Mouse (Mus musculus): ENCODE results near the gene Timm29.
"Not testable (repeated sequence)": the region's sequence is repeated elsewhere in the genome, so short reads cannot be mapped to it uniquely, and the experiment has no call there.

Timm29 gene

DNA sequence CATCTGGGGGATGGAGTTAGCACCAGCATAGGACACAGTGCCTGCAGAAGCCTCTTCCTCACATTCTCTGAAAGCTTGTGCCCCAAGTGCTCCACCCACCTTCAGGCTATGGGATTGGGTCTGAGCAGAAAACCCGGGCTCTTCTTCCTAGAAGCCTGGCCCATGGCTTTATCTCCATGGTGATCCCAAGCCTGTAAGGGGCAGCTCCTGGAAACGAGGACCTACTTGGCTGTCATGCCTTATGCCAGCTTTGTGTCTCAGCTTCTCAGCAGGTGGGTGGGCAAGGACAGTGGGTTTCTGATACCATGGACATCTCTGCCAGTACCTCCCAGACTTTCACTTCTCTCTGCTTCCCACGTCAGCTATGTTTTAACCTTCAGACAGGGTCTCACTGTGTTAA lies 14.3 kb upstream of the Timm29 start:
- no peak for DNase-seq (ENCODE audit: low read depth, low spot score)

DNA sequence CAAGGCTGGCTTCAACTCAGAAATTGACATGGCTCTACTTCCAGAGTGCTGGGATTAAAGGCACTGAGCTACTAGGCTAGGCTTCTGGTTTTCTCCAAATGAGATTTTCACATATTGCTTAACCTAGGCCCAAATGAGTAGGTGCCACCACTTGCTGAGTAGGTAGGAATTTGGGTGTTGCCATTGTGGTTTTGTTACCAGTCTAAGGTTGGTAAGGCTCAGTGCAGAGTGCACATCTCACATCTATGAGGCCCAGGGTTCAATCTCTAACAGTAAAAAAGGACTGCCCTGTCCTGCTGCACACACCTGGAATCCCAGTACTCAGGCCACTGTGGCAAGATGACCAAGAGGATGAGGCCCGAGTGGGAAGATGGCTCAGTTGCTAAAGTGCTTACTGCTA lies 7.1 kb upstream of the Timm29 start:
- DNase-seq (ENCODE audit: low read depth, low spot score) = no peak

DNA sequence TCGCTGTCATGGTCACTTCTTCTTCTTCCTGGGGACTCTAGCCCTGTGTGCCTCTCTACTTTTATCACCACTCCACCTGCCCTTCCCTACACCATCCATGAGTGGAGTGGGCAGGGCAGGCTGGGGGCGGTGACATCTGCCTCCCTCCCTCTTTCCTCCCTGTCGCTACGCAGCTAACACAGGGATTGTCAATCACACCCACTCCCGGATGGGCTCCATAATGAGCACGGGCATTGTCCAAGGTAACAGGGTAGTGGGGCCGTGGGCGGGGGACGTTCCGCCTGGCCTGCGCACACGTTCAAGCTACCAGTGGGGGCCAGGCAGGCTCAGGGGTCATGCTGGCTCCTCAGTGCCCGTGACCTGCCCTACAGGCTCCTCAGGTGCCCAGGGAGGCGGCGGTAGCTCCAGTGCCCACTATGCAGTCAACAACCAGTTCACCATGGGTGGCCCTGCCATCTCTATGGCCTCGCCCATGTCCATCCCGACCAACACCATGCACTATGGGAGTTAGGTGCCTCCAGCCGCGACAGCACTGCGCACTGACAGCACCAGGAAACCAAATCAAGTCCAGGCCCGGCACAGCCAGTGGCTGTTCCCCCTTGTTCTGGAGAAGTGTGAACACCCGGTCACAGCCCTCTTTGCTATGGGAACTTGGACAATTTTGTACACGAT lies 4.7 kb upstream of the Timm29 start:
- DNase-seq (ENCODE audit: low read depth, low spot score) = no peak

DNA sequence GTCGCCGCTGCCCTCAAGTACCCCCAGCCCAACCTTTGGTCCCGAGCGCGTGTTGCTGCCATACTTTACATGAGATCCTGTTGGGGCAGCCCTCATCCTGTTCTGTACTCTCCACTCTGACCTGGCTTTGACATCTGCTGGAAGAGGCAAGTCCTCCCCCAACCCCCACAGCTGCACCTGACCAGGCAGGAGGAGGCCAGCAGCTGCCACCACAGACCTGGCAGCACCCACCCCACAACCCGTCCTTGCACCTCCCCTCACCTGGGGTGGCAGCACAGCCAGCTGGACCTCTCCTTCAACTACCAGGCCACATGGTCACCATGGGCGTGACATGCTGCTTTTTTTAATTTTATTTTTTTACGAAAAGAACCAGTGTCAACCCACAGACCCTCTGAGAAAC lies 4.2 kb upstream of the Timm29 start:
- no peak for DNase-seq (ENCODE audit: low read depth, low spot score)

DNA sequence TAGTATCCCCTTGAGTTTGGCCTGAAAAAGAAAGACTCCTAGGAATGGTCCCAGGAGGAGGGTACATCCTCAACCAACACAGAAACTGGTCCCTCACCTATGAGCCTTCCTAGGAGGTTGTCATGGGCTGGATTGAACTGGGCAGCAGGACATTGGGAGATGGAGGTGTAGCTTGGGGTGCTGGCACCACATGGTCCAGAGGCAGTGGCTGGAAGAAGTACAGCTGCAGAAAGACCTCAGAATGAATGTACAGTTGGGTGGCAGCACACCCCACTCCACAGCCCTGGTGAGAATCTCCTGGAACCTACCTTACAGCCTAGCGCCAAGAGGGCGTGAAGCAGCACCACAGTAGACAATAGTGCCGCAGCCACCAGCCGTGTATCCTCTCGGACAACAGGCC lies 3.0 kb upstream of the Timm29 start:
- no peak for DNase-seq (ENCODE audit: low read depth, low spot score)

DNA sequence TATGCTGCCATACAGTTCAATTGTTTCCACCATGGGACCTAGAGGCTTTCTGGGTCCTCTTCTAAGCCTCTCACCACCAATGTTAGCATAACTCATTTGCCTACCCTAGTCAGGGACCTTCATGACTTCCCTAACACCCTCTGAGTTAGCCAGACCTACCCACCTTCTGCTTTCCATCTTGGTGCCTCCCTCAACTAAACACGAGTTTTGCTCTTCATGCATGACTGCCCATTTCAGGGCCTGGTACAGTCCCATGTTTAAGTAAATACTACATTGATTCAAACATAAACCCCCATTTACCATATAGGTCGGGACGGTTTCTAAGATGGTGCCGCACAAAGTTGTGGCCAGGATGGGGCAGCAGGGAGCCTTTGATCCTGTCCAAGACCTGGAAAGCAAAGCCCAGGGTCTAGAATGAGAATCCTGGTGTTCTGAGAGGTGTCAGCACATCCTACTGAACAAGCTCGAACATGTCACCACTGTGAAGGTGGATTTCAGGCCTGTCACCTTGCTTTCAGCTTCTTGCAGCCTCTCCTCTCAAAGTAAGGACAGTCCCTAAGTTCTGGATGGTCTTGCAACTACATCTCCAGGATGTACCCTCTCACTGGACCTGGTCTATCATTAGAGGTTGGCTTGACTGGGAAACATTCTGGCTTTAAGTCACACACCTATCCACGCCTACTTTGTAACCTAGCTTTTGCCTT lies 1.2 kb upstream of the Timm29 start:
- DNase-seq (ENCODE audit: low read depth, low spot score) = no peak

DNA sequence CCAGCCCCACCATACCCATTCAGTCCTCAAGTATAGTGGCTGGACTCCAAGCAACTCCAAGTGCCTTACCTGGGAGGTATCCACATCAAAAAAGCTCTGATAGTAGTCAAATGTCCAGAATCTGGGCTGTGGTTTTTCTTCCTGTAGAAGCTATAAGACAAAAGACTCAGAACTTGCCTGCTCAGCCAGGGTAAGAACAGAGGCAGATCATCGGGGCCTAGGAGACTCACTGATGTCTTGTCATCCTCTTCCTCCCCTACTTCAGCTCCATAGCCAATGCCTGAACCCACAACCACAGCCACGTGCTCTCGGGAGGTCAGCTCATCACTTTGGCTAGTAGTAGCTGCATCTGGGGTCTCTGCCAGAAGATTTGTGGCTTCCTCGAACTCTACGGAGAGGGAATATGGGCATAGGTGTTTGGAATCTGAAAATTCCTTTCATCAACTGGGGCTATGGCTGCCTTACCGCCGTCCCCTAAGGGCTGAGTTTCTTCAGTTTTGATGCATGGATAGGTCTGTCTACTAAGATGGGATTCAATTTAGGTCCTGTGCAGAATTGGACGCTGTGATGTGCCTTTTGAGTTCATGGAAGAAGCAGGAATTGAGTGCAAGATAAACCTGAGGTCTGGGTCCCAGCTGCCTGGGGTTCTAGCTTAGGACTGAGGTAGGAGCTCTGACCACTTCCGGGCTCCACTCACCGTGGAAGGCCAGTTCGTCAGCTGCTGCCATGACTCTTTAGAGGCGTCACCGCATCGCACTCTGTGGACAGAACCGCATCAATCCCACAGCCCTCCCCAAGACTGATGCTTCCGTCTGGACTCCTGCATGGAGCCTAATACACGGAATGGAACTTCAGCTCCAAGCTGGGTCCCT lies 455 bp upstream of the Timm29 start:
- no peak for DNase-seq (ENCODE audit: low read depth, low spot score)

DNA sequence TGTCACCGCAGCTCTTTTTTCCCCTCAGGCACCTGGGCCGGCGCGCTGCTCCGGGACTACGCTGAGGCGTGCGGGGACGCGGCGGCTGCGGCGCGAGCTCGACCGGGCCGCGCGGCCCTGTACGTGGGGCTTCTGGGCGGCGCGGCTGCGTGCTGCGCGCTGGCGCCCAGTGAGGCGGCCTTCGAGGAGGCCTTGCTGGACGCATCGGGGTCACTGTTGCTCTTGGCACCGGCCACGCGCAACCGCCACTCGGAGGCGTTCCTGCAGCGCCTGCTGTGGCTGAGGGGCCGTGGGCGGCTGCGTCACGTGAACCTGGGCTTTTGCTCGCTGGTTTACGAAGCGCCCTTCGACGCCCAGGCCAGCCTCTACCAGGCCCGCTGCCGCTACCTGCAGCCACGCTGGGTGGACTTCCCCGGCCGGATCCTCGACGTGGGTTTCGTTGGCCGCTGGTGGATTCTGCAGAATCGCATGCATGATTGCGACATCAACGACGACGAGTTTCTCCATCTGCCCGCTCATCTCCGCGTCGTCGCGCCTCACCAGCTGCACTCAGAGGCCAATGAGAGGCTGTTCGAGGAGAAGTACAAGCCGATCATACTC lies 700 bp downstream of the Timm29 start:
- no peak for DNase-seq (ENCODE audit: low read depth, low spot score)

DNA sequence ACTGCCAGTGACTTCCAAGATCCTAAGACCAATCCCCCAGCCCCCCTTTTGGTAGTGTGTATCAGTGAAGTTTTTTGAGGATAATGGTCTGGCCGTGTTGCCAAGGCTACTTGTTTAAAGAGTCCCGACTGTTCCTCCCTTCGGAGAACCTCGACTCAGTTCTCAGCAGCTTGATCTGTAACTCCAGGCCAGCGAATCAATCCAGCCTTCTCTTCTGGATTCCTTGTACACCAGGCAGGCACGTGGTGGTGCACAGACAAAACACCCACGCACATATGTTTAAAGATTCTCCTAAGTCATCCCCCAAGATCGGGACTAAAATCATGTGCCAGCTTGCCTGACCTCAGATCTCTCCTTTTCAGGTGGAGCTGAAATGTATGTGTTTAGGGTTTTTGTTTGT lies 1.8 kb downstream of the Timm29 start:
- DNase-seq (ENCODE audit: low read depth, low spot score) = not testable (repeated sequence)

DNA sequence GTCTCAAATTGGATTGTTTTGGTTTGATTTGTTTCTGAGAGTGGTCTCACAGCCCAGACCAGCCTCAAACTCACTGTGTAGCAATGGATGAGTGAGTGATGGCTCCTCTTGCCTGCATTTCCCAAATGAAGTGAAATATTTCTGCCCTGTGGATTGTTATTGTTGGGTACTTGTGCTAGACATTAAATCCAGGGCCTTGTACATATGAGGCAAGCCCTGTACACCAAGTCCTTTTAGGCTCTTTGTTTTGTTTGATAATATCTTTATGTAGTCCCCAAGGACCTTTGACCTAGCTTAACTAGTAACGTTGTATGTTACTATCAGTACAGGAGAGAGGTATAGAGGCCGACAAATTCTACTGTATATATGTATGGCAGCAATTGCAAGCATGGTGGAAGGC lies 2.3 kb downstream of the Timm29 start:
- no peak for DNase-seq (ENCODE audit: low read depth, low spot score)

DNA sequence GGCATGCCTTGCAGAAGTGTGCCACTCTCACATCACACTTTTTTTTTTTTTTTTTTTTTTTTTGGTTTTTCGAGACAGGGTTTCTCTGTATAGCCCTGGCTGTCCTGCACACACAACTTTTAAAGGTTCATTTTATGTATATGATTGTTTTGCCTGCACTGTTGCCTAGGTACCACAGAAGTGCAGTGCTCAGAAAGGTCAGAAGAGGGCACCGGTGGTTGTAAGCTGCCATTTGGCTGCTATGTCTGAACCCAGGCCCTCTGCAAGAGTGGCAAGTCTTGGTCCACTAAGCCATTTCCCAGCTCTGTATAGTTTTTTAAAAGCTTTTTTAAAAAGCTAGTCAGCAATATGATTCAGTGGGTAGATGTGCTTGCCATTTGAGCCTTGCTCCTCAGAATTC lies 5.7 kb downstream of the Timm29 start:
- no peak for DNase-seq (ENCODE audit: low read depth, low spot score)

DNA sequence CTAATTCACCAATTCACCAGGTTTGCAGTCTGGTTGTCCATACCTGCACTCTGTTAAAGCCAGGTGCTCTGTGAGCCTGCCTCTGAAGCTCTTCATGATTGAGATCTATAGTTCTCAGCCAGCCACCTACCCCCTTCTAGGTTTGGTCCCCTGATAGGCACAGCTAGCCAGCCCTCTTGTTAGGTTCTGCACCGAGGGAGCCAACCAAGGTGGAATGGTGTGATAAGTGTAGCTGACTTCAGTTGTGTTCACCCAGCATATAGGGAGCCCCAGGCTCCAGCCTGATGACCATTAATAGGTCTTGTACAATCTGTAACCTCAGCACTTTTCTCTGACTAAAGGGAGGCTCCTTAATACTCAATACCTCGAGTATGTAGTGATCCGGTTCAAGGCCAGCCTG lies 7.7 kb downstream of the Timm29 start:
- no peak for DNase-seq (ENCODE audit: low read depth, low spot score)

DNA sequence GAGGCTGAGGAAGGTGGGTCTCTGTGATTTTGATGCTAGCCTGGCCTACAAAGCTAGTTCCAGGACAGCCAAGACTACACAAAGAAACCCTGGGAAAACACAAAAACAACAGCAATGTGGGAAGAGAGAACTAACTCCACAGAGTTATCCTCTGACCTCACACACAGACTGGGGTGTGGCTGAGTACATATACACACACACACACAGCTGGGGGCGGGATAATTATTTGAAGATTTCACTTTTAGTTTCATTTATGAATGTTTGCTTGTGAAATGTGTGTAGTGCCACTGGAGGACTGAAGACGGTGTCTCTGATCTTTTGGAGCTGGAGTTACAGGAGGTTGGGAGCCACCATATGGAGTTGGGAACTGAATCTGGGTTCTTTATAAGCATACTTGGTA lies 8.6 kb downstream of the Timm29 start:
- DNase-seq (ENCODE audit: low read depth, low spot score) = no peak

DNA sequence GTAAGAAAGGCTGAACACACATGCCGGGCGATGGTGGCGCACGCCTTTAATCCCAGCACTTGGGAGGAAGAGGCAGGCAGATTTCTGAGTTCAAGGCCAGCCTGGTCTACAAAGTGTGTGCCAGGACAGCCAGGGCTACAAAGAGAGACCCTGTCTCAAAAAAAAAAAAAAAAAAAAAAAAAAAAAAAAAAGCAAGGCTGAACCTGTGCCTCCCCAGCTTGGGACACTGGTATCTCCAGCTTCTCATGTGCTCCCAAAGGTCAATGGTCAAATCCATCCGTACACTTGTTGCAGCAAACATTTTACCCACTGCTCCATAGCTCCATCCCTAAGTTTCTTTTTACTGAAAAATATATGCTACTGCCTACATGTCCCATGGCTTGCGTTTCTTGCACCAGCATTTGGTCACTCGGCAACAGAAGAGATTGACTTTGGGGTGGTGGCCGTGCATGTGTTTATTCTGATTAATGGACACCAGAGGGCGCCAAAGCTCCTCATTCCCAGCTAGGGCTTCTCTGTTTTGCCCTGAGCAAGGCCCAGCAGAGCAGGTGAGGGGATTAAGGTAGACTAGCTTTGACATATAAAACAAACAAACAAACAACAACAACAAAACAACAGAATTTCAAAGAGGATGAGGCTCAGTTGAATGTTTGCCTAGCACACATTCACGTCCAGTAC lies 9.3 kb downstream of the Timm29 start:
- peak; percentile 68 for DNase-seq (ENCODE audit: low read depth, low spot score)

DNA sequence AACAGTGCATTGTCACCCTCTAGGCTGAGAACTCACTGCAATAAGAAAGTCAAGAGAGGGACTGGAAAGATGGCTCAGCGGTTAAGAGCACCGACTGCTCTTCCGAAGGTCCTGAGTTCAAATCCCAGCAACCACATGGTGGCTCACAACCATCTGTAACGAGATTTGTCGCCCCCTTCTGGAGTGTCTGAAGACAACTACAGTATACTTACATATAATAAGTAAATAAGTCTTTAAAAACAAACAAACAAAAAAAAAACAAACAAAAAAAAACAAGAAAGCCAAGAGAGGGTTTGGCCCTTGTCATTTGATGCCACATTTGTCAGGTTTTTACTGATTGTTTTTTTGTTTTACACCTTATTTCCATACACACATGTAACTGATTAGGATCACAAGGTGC lies 11.6 kb downstream of the Timm29 start:
- no peak for DNase-seq (ENCODE audit: low read depth, low spot score)

DNA sequence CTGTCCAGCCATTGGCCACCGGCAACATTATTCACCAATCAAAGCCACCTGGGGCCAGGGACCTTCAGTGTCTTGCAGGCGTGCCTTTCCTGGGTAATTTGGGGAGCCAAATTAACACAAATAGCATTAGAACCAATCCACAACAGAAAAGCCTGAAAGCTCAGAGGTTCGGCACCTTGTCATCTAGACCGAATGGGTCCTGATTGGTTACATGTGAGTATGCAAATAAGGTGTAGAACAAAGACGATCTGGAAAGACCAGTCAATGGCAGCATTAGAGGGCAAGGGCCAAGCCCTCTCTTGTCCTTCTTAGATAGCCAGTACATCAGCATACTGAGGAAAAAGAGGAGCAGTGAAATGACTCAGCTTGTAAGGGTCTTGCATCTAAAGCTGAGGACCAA lies 13.3 kb downstream of the Timm29 start:
- DNase-seq (ENCODE audit: low read depth, low spot score) = no peak

DNA sequence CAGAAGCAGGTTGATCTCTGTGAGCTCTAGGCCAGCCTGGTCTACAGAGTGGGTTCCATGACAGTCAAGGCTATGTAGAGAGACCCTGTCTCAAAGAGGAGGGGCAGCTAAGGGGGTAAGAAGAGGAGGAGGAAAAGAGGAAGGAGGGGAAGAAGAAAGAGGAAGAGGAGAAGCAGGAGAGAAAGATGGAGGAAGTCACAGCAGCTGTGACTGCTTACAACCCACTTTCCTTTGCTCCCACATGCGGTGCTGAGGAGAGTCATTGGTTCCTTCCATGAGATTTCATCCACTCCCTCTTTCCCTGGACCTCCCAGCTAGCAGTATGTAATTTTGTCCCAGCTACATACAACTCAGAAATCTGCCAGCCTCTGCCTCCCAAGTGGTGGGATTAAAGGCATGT lies 14.1 kb downstream of the Timm29 start:
- DNase-seq (ENCODE audit: low read depth, low spot score) = no peak

DNA sequence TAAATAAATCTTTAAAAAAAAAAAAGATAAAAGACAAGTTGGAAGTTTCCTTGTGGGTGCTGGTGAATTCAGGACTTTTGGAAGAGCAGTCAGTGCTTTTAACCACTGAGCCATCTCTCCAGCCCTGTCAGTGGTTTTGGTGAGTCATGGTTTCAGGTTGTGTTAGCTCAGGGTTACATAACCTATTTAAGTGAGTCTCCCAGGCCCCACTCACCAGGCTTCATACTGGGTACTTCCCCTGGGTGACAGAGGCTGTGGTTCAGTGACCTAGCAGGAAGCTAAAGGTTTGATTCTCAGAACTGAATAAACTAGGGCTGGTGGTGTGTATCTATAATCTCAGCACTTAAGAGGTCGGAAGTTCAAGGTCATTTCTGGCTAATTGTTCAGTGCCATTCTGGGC lies 17.3 kb downstream of the Timm29 start:
- DNase-seq (ENCODE audit: low read depth, low spot score) = no peak

DNA sequence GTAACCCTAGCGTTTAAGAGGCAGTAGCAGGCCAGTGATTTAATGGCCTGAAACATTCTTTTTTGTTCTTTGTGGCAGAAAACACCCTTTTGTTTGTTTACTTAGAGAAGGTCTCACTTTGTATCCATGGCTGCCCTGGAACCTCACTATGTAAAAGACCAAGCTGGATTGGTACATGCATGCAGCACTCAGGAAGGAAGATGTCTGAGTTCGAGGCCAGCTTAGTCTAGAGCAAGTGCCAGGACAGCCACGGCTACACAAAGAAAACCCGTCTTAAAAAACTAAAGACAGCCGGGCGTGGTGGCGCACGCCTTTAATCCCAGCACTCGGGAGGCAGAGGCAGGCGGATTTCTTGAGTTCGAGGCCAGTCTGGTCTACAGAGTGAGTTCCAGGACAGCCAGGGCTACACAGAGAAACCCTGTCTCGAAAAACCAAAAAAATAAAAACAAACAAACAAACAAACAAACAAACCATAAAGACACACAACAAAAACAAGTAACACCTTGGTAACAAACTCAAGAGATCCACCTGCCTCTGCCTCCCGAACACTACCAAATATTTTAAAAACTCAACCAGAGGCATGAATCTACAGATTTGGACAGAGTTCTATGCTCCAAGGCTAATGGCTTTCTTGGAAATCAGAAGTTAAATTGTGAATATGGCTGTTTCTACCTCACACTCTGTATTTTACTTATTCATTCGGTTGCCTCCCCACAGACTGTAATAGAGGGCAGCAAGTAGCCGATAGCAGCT lies 22.5 kb downstream of the Timm29 start:
- no peak for DNase-seq (ENCODE audit: low read depth, low spot score)

DNA sequence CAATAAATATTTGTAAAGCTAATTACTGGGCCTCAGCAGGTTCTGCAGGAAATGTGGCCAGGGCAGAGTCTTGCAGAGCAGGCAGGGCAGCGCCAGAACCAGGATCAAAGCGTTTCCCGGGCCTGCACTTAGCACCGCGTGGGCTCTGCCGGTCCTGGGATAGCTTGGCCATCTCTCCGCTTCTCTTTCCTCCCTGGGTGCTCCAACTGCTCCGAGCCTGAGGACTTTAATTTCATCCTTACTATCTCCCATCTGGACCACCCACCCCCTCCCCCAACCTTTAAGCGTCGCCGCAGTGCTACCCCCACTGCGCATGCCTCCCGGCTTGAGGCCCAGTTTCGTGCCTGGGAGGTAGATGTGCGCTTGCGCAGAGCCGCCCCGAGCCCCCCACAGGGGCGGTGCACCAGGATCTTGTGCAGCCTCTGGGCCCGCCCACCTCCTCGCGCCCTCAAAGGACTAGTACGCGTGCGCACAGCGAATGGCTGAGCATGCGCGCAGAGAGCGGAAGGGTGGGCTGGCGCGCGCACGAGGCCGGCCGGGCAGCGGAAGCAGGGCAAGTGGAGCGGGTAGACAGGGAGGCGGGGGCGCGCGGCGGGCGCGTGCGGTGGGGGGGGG lies 23.2 kb downstream of the Timm29 start, which contains the start of gene Smarca4:
Smarca4 (plus strand) TSS at position 553 of the 615 bp plus-strand sequence.
- peak; percentile 100 for DNase-seq (ENCODE audit: low read depth, low spot score)

Data from retina, postnatal 7 days (tissue).